Mouse (Mus musculus) heart, postnatal 0 days (tissue): ENCODE data around the gene Pds5a. TPM values are rescaled to one million over a fixed set of nuclear protein-coding genes. Genes with fewer than 3 reads are reported as not detected.

ENCODE experiments used
- ATAC-seq: fragments of 200-750 bp; cut with Nextera tagmentation; 2 replicates; pipeline ENCODE4 v1.8.0; 2017; ENCODE audit warnings: low read depth, moderate number of reproducible peaks, moderate library complexity; ENCODE audit not compliant: insufficient read depth
- DNase-seq: peaks from one replicate; pipeline ENCODE4 v3.0.0-alpha.2; 2016; ENCODE audit warnings: low spot score
- H3K27ac ChIP-seq: fragments of 300-500 bp; sonication (generic); 2 replicates; pipeline ENCODE4 v1.5.1; 2014; ENCODE audit warnings: low read depth, mild to moderate bottlenecking
- H3K27me3 ChIP-seq: fragments of 300-500 bp; sonication (generic); 2 replicates; pipeline ENCODE4 v1.6.1; 2014; ENCODE audit warnings: low read length, mixed read lengths; ENCODE audit not compliant: control insufficient read depth, insufficient read depth
- H3K36me3 ChIP-seq: fragments of 300-500 bp; sonication (generic); replicated peaks from 2 replicates; pipeline ENCODE4 v1.6.1; 2014; ENCODE audit warnings: low read length, mixed read lengths; ENCODE audit not compliant: control insufficient read depth, insufficient read depth
- H3K4me1 ChIP-seq: fragments of 300-500 bp; sonication (generic); 2 replicates; pipeline ENCODE4 v1.6.1; 2014; ENCODE audit warnings: antibody characterized with exemption; ENCODE audit not compliant: control insufficient read depth, insufficient read depth
- H3K4me2 ChIP-seq: fragments of 300-500 bp; sonication (generic); 2 replicates; pipeline ENCODE4 v1.6.1; 2014; ENCODE audit warnings: low read depth, mild to moderate bottlenecking, low read length, moderate library complexity
- H3K4me3 ChIP-seq: fragments of 300-500 bp; sonication (generic); 2 replicates; pipeline ENCODE4 v1.5.1; 2014; ENCODE audit warnings: low read depth, low read length
- H3K9ac ChIP-seq: fragments of 300-500 bp; sonication (generic); replicated peaks from 2 replicates; pipeline ENCODE4 v1.6.1; 2014; ENCODE audit warnings: low read depth, low read length, mixed read lengths
- H3K9me3 ChIP-seq: fragments of 300-500 bp; sonication (generic); replicated peaks from 2 replicates; pipeline ENCODE4 v1.6.1; 2016; ENCODE audit warnings: low read length; ENCODE audit not compliant: control insufficient read depth
- CTCF ChIP-seq: IDR thresholded peaks from 2 replicates; pipeline ENCODE4 v1.5.1; 2016; ENCODE audit warnings: antibody characterized with exemption, control low read depth, low read depth
- EP300 ChIP-seq: IDR thresholded peaks from 2 replicates; pipeline ENCODE4 v1.6.1; 2016; ENCODE audit warnings: antibody characterized with exemption, low read depth
- WGBS: fragments of 180-500 bp; shearing (Covaris S2); extraction: QIAGEN DNeasy Blood & Tissue Kit; methylation state at CpG from one replicate; pipeline ENCODE4 v1.1.7; 2014; 5-methylcytosine and 5-hydroxymethylcytosine counted together
- polyA plus RNA-seq: library from polyadenylated mRNA; unstranded; fragments of >200 nt; fragmentation: Nextera tagmentation; extraction: Ambion mirVana; gene quantifications from 2 replicates; pipeline ENCODE4 v1.2.1, GENCODE M21; 2015
- total RNA-seq: library from RNA; depleted of rRNA; stranded (reverse); fragments of >200 nt; gene quantifications from 2 replicates; pipeline ENCODE4 v1.2.3, GENCODE M21; 2014; ENCODE audit warnings: low replicate concordance

The Pds5a gene
- total and polyA plus RNA-seq, 2 experiments from 2014 or later: 15.4 to 91.3 TPM

GRCm38 (mm10) chr5:65665370-65665769 lies 32.7 kb downstream of the Pds5a start:
- no peak overlapping the region for H3K4me2 ChIP-seq
- H3K27me3 ChIP-seq: no peaks in the 10 kb centered on the region
- H3K36me3 ChIP-seq: 0 out of 2 replicates have a peak, but pooled peaks cover 14% of the 10 kb centered on the region
- H3K27ac ChIP-seq: no peak overlapping the region
- DNase-seq (no peak), ATAC-seq (no peak)
- H3K4me3 ChIP-seq: no peak overlapping the region
- H3K4me1 ChIP-seq: peaks cover 2% of the 10 kb centered on the region; the same call in 1 of the 2 replicates
- WGBS: 80% methylated on average over 1 of the region's 1 CpGs
- no peak for TF ChIP-seq EP300
- no peak for TF ChIP-seq CTCF
- H3K9me3 ChIP-seq: no peaks in the 10 kb centered on the region
- H3K9ac ChIP-seq: no peak overlapping the region

- TF ChIP-seq EP300 (no peak), CTCF (no peak)
- Histone ChIP-seq H3K4me1 (peaks cover 2% of the 10 kb centered on the region; the same call in 1 of the 2 replicates), H3K9me3 (no peaks in the 10 kb centered on the region), H3K4me3 (no peak overlapping the region), H3K36me3 (peaks cover 27% of the 10 kb centered on the region), H3K4me2 (no peak overlapping the region), H3K9ac (no peak overlapping the region), H3K27ac (no peak overlapping the region), H3K27me3 (no peaks in the 10 kb centered on the region)
- ATAC-seq: no peak
- 96% methylated on average over 2 of the region's 2 CpGs for WGBS
- DNase-seq: no peak
Observed at GRCm38 (mm10) chr5:65661958-65662357, 36.1 kb downstream of the Pds5a start.

GRCm38 (mm10) chr5:65653786-65654185 lies 44.3 kb downstream of the Pds5a start:
- Histone ChIP-seq H3K36me3 (peaks cover 61% of the 10 kb centered on the region), H3K4me2 (no peak overlapping the region), H3K4me1 (no peaks in the 10 kb centered on the region), H3K4me3 (no peak overlapping the region), H3K9me3 (no peaks in the 10 kb centered on the region), H3K27me3 (no peaks in the 10 kb centered on the region), H3K9ac (no peak overlapping the region), H3K27ac (no peak overlapping the region)
- TF ChIP-seq CTCF: no peak
- TF ChIP-seq EP300: no peak
- ATAC-seq (no peak), DNase-seq (no peak)
- 92% methylated on average over 5 of the region's 5 CpGs for WGBS

GRCm38 (mm10) chr5:65638896-65639295 lies 59.2 kb downstream of the Pds5a start:
- Histone ChIP-seq H3K9me3 (no peaks in the 10 kb centered on the region), H3K27me3 (no peaks in the 10 kb centered on the region), H3K4me3 (no peak overlapping the region), H3K4me1 (no peaks in the 10 kb centered on the region), H3K27ac (no peak overlapping the region), H3K36me3 (peaks cover 72% of the 10 kb centered on the region), H3K9ac (no peak overlapping the region), H3K4me2 (no peak overlapping the region)
- DNase-seq: no peak
- TF ChIP-seq EP300 (no peak), CTCF (no peak)
- WGBS: 93% methylated on average over 1 of the region's 1 CpGs
- ATAC-seq: no peak

- DNase-seq (no peak), ATAC-seq (no peak)
- Histone ChIP-seq H3K36me3 (peaks cover 69% of the 10 kb centered on the region), H3K27me3 (no peaks in the 10 kb centered on the region), H3K4me2 (no peak overlapping the region), H3K4me3 (no peak overlapping the region), H3K4me1 (no peaks in the 10 kb centered on the region), H3K9me3 (no peaks in the 10 kb centered on the region), H3K27ac (no peak overlapping the region), H3K9ac (no peak overlapping the region)
- TF ChIP-seq CTCF (no peak), EP300 (no peak)
Observed at GRCm38 (mm10) chr5:65624340-65624739, 73.7 kb downstream of the Pds5a start.

- no peak overlapping the region for H3K4me3 ChIP-seq
- H3K9me3 ChIP-seq: no peaks in the 10 kb centered on the region
- DNase-seq: no peak
- no peaks in the 10 kb centered on the region for H3K27me3 ChIP-seq
- no peak for TF ChIP-seq CTCF
- TF ChIP-seq EP300: no peak
- no peak for ATAC-seq
- no peak overlapping the region for H3K27ac ChIP-seq
- whole genome bisulfite sequencing: 69% methylated on average over 9 of the region's 9 CpGs
- H3K4me1 ChIP-seq: no peaks in the 10 kb centered on the region
- H3K36me3 ChIP-seq: peaks cover 61% of the 10 kb centered on the region
- H3K9ac ChIP-seq: no peak overlapping the region
- H3K4me2 ChIP-seq: no peak overlapping the region
Observed at GRCm38 (mm10) chr5:65613152-65613924, 84.7 kb downstream of the Pds5a start.
